Mouse (Mus musculus) adrenal gland, adult 18-20 months (tissue): ENCODE results near the gene Gm20795. TPM values are rescaled to one million over a fixed set of nuclear protein-coding genes. Genes with fewer than 3 reads are reported as not detected.
"Not testable (repeated sequence)": the region's sequence is repeated elsewhere in the genome, so short reads cannot be mapped to it uniquely, and the experiment has no call there.

ENCODE experiments used
- DNase-seq, 2 experiments: peaks; one replicate each; pipeline ENCODE4 v3.0.0; 2021 to 2022; ENCODE audit warnings: low spot score in 2 of 2
- long read RNA-seq, 2 experiments: library from polyadenylated mRNA; stranded (forward); transcript quantifications; one replicate each; pipeline ENCODE4 v2.0.0; 2021
- total RNA-seq, 2 experiments: library from RNA; stranded (reverse); gene quantifications; 1 replicate in 1 of 2; 2 replicates in 1 of 2; pipeline ENCODE4 v1.2.3; 2021

Gene Gm20795
- not detected for total RNA-seq
- long read RNA-seq, experiment 1, result 0 reads
- long read RNA-seq, experiment 2, result 0 reads

GRCm38 (mm10) chrY:40804614-40805013 is at the start of gene Gm20795:
Gene Gm20795 (plus strand): TSS chrY:40804914.
- DNase-seq, result not testable (repeated sequence)

GRCm38 (mm10) chrY:40775665-40776064 is 29.0 kb upstream of the Gm20795 start, which contains the start of gene Gm21797:
Gene Gm21797 (minus strand): TSS chrY:40775765.
- DNase-seq, result not testable (repeated sequence)

Other genes starting within 250 kb of the Gm20795 start
- not detected for gene Gm21852, start 152.9 kb upstream of the Gm20795 start, total RNA-seq
- gene Gm21797, start 29.1 kb upstream of the Gm20795 start, total RNA-seq, result not detected